Comparison of ENCODE assay signal across 29 mouse cellular contexts in the genomic region with DNA sequence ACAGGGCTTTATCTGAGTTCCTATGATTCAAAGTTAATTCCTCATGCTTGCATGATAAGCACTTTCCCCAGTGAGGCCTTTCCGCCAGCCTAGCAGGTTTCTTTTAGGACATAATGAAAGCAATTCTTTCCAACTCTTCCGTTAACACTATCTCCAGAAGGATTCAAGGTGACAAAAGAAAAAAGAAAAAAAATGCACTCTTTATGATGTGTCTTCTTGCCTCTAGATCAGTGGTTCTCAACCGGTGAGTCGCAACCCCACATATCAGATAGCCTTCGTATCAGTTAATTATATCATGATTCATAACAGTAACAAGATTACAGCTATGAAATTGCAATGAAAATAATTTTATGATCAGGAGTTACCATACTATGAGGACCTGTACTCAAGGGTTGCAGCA. TPM values are rescaled to one million over a fixed set of nuclear protein-coding genes. Genes with fewer than 3 reads are reported as not detected.
DNase-seq lines count a peak whose midpoint lies in the region; ATAC-seq and TF ChIP-seq lines count a peak whose summit lies in the region.
"Had no signal": no experiment of that assay in that cellular context is flagged by ENCODE, and none has a peak within 500 bp of the region (broad histone marks: within the 10 kb centered on the region; RNA-seq: fewer than 3 reads in every experiment).

No protein-coding gene starts in this region.

- 75% methylated on average over 5 of the region's 5 CpGs for WGBS in intestine, embryonic 16.5 days
- WGBS in intestine, embryonic 15.5 days = 69% methylated on average over 5 of the region's 5 CpGs

- no peaks in the 10 kb centered on the region for H3K27me3 ChIP-seq in intestine, embryonic 16.5 days (replicated peaks; ENCODE audit: control insufficient read depth, insufficient read depth, low read length)
- H3K27me3 ChIP-seq in intestine, embryonic 15.5 days (replicated peaks) = no peaks in the 10 kb centered on the region
- H3K27me3 ChIP-seq in myocyte (ENCODE audit: control insufficient read depth, insufficient read depth, insufficient read length) = no peaks in the 10 kb centered on the region
- H3K27me3 ChIP-seq: embryonic facial prominence, embryonic 12.5 days; forebrain, embryonic 15.5 days; hindbrain, embryonic 15.5 days; limb, embryonic 12.5 days; liver, embryonic 13.5 days; midbrain, embryonic 12.5 days; neural tube, embryonic 13.5 days had no signal

- H3ac ChIP-seq in myocyte (ENCODE audit: control insufficient read depth, insufficient read length) = no peak overlapping the region

- 0 out of 2 replicates have a peak overlapping the region, but pooled peaks have one; percentile 33 for H3K27ac ChIP-seq in intestine, embryonic 16.5 days (ENCODE audit: low read length)
- H3K27ac ChIP-seq in intestine, embryonic 15.5 days = no peak overlapping the region
- H3K27ac ChIP-seq in bone marrow macrophage, adult 2 months (ENCODE audit: insufficient read depth, low read depth, low read length) = peak overlapping the region; percentile 97
- H3K27ac ChIP-seq: embryonic facial prominence, embryonic 12.5 days; forebrain, embryonic 10.5 days; forebrain, embryonic 15.5 days; heart, adult 2 months; hindbrain, embryonic 10.5 days; hindbrain, embryonic 15.5 days; left cerebral cortex, adult 2 months; limb, embryonic 12.5 days; liver, embryonic 13.5 days; midbrain, embryonic 12.5 days; neural tube, embryonic 13.5 days had no signal

- TF ChIP-seq CTCF in bone marrow macrophage, adult 2 months (IDR thresholded peaks at IDR 0.05; ENCODE audit: low read depth, low read length) = no peak

- no peaks in the 10 kb centered on the region for H3K79me2 ChIP-seq in myocyte (ENCODE audit: control insufficient read depth, insufficient read depth)

- no peak overlapping the region for H3K9ac ChIP-seq in intestine, embryonic 16.5 days (ENCODE audit: low read depth, low read length)
- H3K9ac ChIP-seq in intestine, embryonic 15.5 days = no peak overlapping the region
- H3K9ac ChIP-seq: embryonic facial prominence, embryonic 12.5 days; forebrain, embryonic 15.5 days; hindbrain, embryonic 15.5 days; limb, embryonic 12.5 days; liver, embryonic 13.5 days; midbrain, embryonic 12.5 days; neural tube, embryonic 13.5 days had no signal

- no peak for ATAC-seq in intestine, embryonic 16.5 days
- no peak for ATAC-seq in intestine, embryonic 15.5 days
- ATAC-seq: forebrain, embryonic 15.5 days had no signal

- peaks cover 12% of the 10 kb centered on the region for H3K4me1 ChIP-seq in intestine, embryonic 16.5 days (ENCODE audit: control insufficient read depth, insufficient read depth, low read length)
- 0 out of 2 replicates have a peak, but pooled peaks cover 7% of the 10 kb centered on the region for H3K4me1 ChIP-seq in intestine, embryonic 15.5 days (replicated peaks)
- H3K4me1 ChIP-seq in bone marrow macrophage, adult 2 months (ENCODE audit: control insufficient read depth, insufficient read depth, low read length) = peaks cover 48% of the 10 kb centered on the region
- H3K4me1 ChIP-seq: forebrain, embryonic 15.5 days; hindbrain, embryonic 15.5 days; midbrain, embryonic 12.5 days; neural tube, embryonic 13.5 days had no signal

- TF ChIP-seq POLR2A in bone marrow macrophage, adult 2 months (IDR thresholded peaks at IDR 0.05; ENCODE audit: borderline replicate concordance, low read depth, low read length) = no peak
- no peak for TF ChIP-seq POLR2A in myocyte (IDR thresholded peaks at IDR 0.05; ENCODE audit: insufficient read length, low read depth)

- DNase-seq in 416B (ENCODE audit: low read depth) = peak; percentile 69
- DNase-seq in kidney, adult 9 months = no peak
- no peak for DNase-seq in gastrocnemius, postnatal 25 days
- DNase-seq: adrenal gland, adult 2 months; adrenal gland, postnatal 36 days; cerebellum, adult 8-10 months; cerebellum, postnatal 25 days; gastrocnemius, postnatal 36 days; heart, adult 2 months; heart, postnatal 14 days; kidney, postnatal 14 days; layer of hippocampus, adult 9-11 months; liver, embryonic 13.5 days; lung, adult 2 months; lung, postnatal 14 days; thymus, postnatal 25 days had no signal

- H3K4me2 ChIP-seq in intestine, embryonic 16.5 days (ENCODE audit: low read depth, low read length) = no peak overlapping the region
- no peak overlapping the region for H3K4me2 ChIP-seq in intestine, embryonic 15.5 days (replicated peaks)
- H3K4me2 ChIP-seq in myocyte (ENCODE audit: low read depth) = peak overlapping the region; percentile 61
- H3K4me2 ChIP-seq: embryonic facial prominence, embryonic 12.5 days; forebrain, embryonic 15.5 days; hindbrain, embryonic 15.5 days; limb, embryonic 12.5 days; liver, embryonic 13.5 days; midbrain, embryonic 12.5 days; neural tube, embryonic 13.5 days had no signal

- no peak overlapping the region for H3K4me3 ChIP-seq in intestine, embryonic 16.5 days (ENCODE audit: low read length)
- no peak overlapping the region for H3K4me3 ChIP-seq in intestine, embryonic 15.5 days (replicated peaks)
- no peak overlapping the region for H3K4me3 ChIP-seq in bone marrow macrophage, adult 2 months (ENCODE audit: insufficient read depth, low read length)
- H3K4me3 ChIP-seq in myocyte = no peak overlapping the region
- H3K4me3 ChIP-seq: embryonic facial prominence, embryonic 12.5 days; forebrain, embryonic 10.5 days; forebrain, embryonic 15.5 days; heart, adult 2 months; hindbrain, embryonic 10.5 days; hindbrain, embryonic 15.5 days; left cerebral cortex, adult 2 months; limb, embryonic 12.5 days; liver, embryonic 13.5 days; midbrain, embryonic 12.5 days; neural tube, embryonic 13.5 days had no signal

- H3K36me3 ChIP-seq in intestine, embryonic 16.5 days (ENCODE audit: control insufficient read depth, insufficient read depth, low read length) = no peaks in the 10 kb centered on the region
- H3K36me3 ChIP-seq in intestine, embryonic 15.5 days = no peaks in the 10 kb centered on the region
- no peaks in the 10 kb centered on the region for H3K36me3 ChIP-seq in myocyte (ENCODE audit: control insufficient read depth, insufficient read depth)
- H3K36me3 ChIP-seq: embryonic facial prominence, embryonic 12.5 days; forebrain, embryonic 10.5 days; forebrain, embryonic 15.5 days; hindbrain, embryonic 10.5 days; hindbrain, embryonic 15.5 days; limb, embryonic 12.5 days; liver, embryonic 13.5 days; midbrain, embryonic 12.5 days; neural tube, embryonic 13.5 days had no signal

- H3K9me3 ChIP-seq in intestine, embryonic 16.5 days (ENCODE audit: control insufficient read depth, low read length) = 0 out of 2 replicates have a peak, but pooled peaks cover 2% of the 10 kb centered on the region
- no peaks in the 10 kb centered on the region for H3K9me3 ChIP-seq in intestine, embryonic 15.5 days
- H3K9me3 ChIP-seq: forebrain, embryonic 10.5 days; forebrain, embryonic 15.5 days; hindbrain, embryonic 10.5 days; hindbrain, embryonic 15.5 days; limb, embryonic 12.5 days; liver, embryonic 13.5 days; midbrain, embryonic 12.5 days; neural tube, embryonic 13.5 days had no signal

TF ChIP-seq in myocyte, 11 proteins besides CTCF, POLR2A, EP300 and RAD21:
- no peak for TF ChIP-seq TCF3 (IDR thresholded peaks at IDR 0.05; ENCODE audit: insufficient read length, low read depth)

RNA-seq across cellular contexts. Expression of gene Fyb, which starts 45.3 kb away (rescaled TPM):
- 7.9 and 10.3 TPM in 2 replicates for polyA plus RNA-seq in intestine, embryonic 16.5 days (2015; fragmentation: Nextera tagmentation; extraction: Ambion mirVana)
- polyA plus RNA-seq in intestine, embryonic 15.5 days (2015; fragmentation: Nextera tagmentation; extraction: Ambion mirVana) = 6.5 and 8.6 TPM in 2 replicates
- 1,205 and 1,358 TPM in 2 replicates for polyA plus RNA-seq in bone marrow macrophage, adult 2 months (2012; ENCODE audit: insufficient read depth, insufficient read length, missing spikeins)
- 129 TPM for polyA plus RNA-seq in myocyte (2012; fragmentation: generic; extraction: Trizol)
- total RNA-seq in gastrocnemius, postnatal 25 days (2021) = 1 to 10 TPM; 1.6 to 2.9 TPM

Comparison
In these comparisons a context has a peak if more than half of its experiments do, and no peak if none do; other contexts are left out.
1. RNA of gene Fyb, which starts 45.3 kb away (polyA plus RNA-seq): 1,205 to 1,358 TPM in bone marrow macrophage, adult 2 months and 129 TPM in myocyte (single experiment); 7.9 to 10.3 TPM in intestine, embryonic 16.5 days and 6.5 to 8.6 TPM in intestine, embryonic 15.5 days; every median in the first group is over 10 times any median in the second.